Mouse (Mus musculus): ENCODE data around the gene Nr3c2. TPM values are rescaled to one million over a fixed set of nuclear protein-coding genes. Genes with fewer than 3 reads are reported as not detected.

The Nr3c2 gene
- 1.3 TPM in 2 replicates for polyA plus RNA-seq (2014; fragmentation: Nextera tagmentation; extraction: Ambion mirVana)

- Histone ChIP-seq H3K4me2 (replicated peaks; ENCODE audit: low read depth, low read length) (peak within 1 kb of the TSS; percentile 99), H3K36me3 (ENCODE audit: control insufficient read depth, insufficient read depth, low read length) (no peaks in the 10 kb centered on the region), H3K9me3 (ENCODE audit: control insufficient read depth, low read length) (no peaks in the 10 kb centered on the region), H3K9ac (ENCODE audit: low read depth, low read length) (peak within 1 kb of the TSS; percentile 55), H3K27ac (ENCODE audit: low read depth, low read length) (no peak within 1 kb of the TSS), H3K27me3 (ENCODE audit: control insufficient read depth, insufficient read depth, low read length) (peaks cover 20% of the 10 kb centered on the region), H3K4me3 (ENCODE audit: low read depth, low read length) (peak within 1 kb of the TSS; percentile 57), H3K4me1 (replicated peaks; ENCODE audit: control insufficient read depth, insufficient read depth, low read length) (no peaks in the 10 kb centered on the region; the same call in 1 of the 2 replicates)
- peak; percentile 58 for DNase-seq (ENCODE audit: low spot score)
- peak; percentile 14 for ATAC-seq (ENCODE audit: low FRiP score)
- WGBS = under 1% methylated on average over 36 of the region's 47 CpGs
Observed at GRCm38 (mm10) chr8:76899411-76900154, at the start of gene Nr3c2. Gene Nr3c2, plus strand, starts transcription at chr8:76899442.

GRCm38 (mm10) chr8:76858534-76858933, 40.7 kb upstream of the Nr3c2 start:
- H3K4me2 ChIP-seq (replicated peaks; ENCODE audit: low read depth, low read length) = no peak overlapping the region
- ATAC-seq (ENCODE audit: low FRiP score) (no peak), DNase-seq (ENCODE audit: low spot score) (no peak)
- no peaks in the 10 kb centered on the region for H3K4me1 ChIP-seq (replicated peaks; ENCODE audit: control insufficient read depth, insufficient read depth, low read length)
- H3K27ac ChIP-seq (ENCODE audit: low read depth, low read length) = no peak overlapping the region
- no peaks in the 10 kb centered on the region for H3K27me3 ChIP-seq (ENCODE audit: control insufficient read depth, insufficient read depth, low read length)
- WGBS = 78% methylated on average over 2 of the region's 2 CpGs
- no peaks in the 10 kb centered on the region for H3K36me3 ChIP-seq (ENCODE audit: control insufficient read depth, insufficient read depth, low read length)
- H3K9ac ChIP-seq (ENCODE audit: low read depth, low read length) = no peak overlapping the region
- H3K9me3 ChIP-seq (ENCODE audit: control insufficient read depth, low read length) = no peaks in the 10 kb centered on the region
- H3K4me3 ChIP-seq (ENCODE audit: low read depth, low read length) = no peak overlapping the region

DNA sequence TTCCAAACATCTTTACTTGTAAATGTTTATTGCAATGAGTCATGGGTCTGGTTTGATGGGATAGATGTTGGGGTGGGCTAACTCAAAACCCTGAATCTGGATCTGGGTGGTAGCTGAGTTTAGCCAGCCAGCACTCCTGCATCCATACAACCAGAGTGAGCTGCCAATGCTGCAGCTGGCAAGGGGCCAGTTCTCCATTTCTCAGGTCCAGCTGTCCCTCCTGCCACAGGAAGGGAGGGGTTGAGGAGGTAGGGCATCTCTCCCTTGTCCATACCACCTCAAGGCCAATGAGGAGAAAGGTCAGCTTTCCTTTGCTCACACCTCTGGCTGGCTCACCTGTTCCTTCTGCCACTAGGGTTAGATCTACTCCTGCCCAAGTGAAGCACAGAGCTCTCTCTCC, 39.5 kb upstream of the Nr3c2 start:
- H3K4me1 ChIP-seq (replicated peaks; ENCODE audit: control insufficient read depth, insufficient read depth, low read length) = no peaks in the 10 kb centered on the region
- no peak overlapping the region for H3K4me2 ChIP-seq (replicated peaks; ENCODE audit: low read depth, low read length)
- H3K9ac ChIP-seq (ENCODE audit: low read depth, low read length) = no peak overlapping the region
- no peaks in the 10 kb centered on the region for H3K36me3 ChIP-seq (ENCODE audit: control insufficient read depth, insufficient read depth, low read length)
- H3K27ac ChIP-seq (ENCODE audit: low read depth, low read length) = no peak overlapping the region
- H3K9me3 ChIP-seq (ENCODE audit: control insufficient read depth, low read length) = no peaks in the 10 kb centered on the region
- no peak overlapping the region for H3K4me3 ChIP-seq (ENCODE audit: low read depth, low read length)
- no peaks in the 10 kb centered on the region for H3K27me3 ChIP-seq (ENCODE audit: control insufficient read depth, insufficient read depth, low read length)
- DNase-seq (ENCODE audit: low spot score) = no peak
- ATAC-seq (ENCODE audit: low FRiP score) = no peak

GRCm38 (mm10) chr8:76863066-76863465, 36.2 kb upstream of the Nr3c2 start:
- ATAC-seq (ENCODE audit: low FRiP score) = no peak
- Histone ChIP-seq H3K4me3 (ENCODE audit: low read depth, low read length) (no peak overlapping the region), H3K4me1 (replicated peaks; ENCODE audit: control insufficient read depth, insufficient read depth, low read length) (no peaks in the 10 kb centered on the region), H3K27ac (ENCODE audit: low read depth, low read length) (no peak overlapping the region), H3K9ac (ENCODE audit: low read depth, low read length) (no peak overlapping the region), H3K36me3 (ENCODE audit: control insufficient read depth, insufficient read depth, low read length) (no peaks in the 10 kb centered on the region), H3K27me3 (ENCODE audit: control insufficient read depth, insufficient read depth, low read length) (no peaks in the 10 kb centered on the region), H3K4me2 (replicated peaks; ENCODE audit: low read depth, low read length) (no peak overlapping the region), H3K9me3 (ENCODE audit: control insufficient read depth, low read length) (no peaks in the 10 kb centered on the region)
- 87% methylated on average over 1 of the region's 1 CpGs for WGBS
- no peak for DNase-seq (ENCODE audit: low spot score)

- ATAC-seq (ENCODE audit: low FRiP score) (no peak), DNase-seq (ENCODE audit: low spot score) (no peak)
- Histone ChIP-seq H3K4me3 (ENCODE audit: low read depth, low read length) (no peak overlapping the region), H3K27ac (ENCODE audit: low read depth, low read length) (no peak overlapping the region), H3K36me3 (ENCODE audit: control insufficient read depth, insufficient read depth, low read length) (no peaks in the 10 kb centered on the region), H3K4me1 (replicated peaks; ENCODE audit: control insufficient read depth, insufficient read depth, low read length) (no peaks in the 10 kb centered on the region), H3K4me2 (replicated peaks; ENCODE audit: low read depth, low read length) (no peak overlapping the region), H3K27me3 (ENCODE audit: control insufficient read depth, insufficient read depth, low read length) (no peaks in the 10 kb centered on the region), H3K9me3 (ENCODE audit: control insufficient read depth, low read length) (no peaks in the 10 kb centered on the region), H3K9ac (ENCODE audit: low read depth, low read length) (no peak overlapping the region)
- WGBS = 95% methylated on average over 2 of the region's 2 CpGs
Observed at GRCm38 (mm10) chr8:76876809-76877208, 22.4 kb upstream of the Nr3c2 start.

GRCm38 (mm10) chr8:76897050-76897449, 2.2 kb upstream of the Nr3c2 start:
- Histone ChIP-seq H3K9ac (ENCODE audit: low read depth, low read length) (no peak overlapping the region), H3K4me3 (ENCODE audit: low read depth, low read length) (no peak overlapping the region), H3K27me3 (ENCODE audit: control insufficient read depth, insufficient read depth, low read length) (peaks cover 11% of the 10 kb centered on the region), H3K27ac (ENCODE audit: low read depth, low read length) (no peak overlapping the region), H3K9me3 (ENCODE audit: control insufficient read depth, low read length) (no peaks in the 10 kb centered on the region), H3K4me2 (replicated peaks; ENCODE audit: low read depth, low read length) (no peak overlapping the region), H3K36me3 (ENCODE audit: control insufficient read depth, insufficient read depth, low read length) (no peaks in the 10 kb centered on the region), H3K4me1 (replicated peaks; ENCODE audit: control insufficient read depth, insufficient read depth, low read length) (no peaks in the 10 kb centered on the region; the same call in 1 of the 2 replicates)
- DNase-seq (ENCODE audit: low spot score) = no peak
- no peak for ATAC-seq (ENCODE audit: low FRiP score)
- WGBS = 2% methylated on average over 2 of the region's 2 CpGs

DNA sequence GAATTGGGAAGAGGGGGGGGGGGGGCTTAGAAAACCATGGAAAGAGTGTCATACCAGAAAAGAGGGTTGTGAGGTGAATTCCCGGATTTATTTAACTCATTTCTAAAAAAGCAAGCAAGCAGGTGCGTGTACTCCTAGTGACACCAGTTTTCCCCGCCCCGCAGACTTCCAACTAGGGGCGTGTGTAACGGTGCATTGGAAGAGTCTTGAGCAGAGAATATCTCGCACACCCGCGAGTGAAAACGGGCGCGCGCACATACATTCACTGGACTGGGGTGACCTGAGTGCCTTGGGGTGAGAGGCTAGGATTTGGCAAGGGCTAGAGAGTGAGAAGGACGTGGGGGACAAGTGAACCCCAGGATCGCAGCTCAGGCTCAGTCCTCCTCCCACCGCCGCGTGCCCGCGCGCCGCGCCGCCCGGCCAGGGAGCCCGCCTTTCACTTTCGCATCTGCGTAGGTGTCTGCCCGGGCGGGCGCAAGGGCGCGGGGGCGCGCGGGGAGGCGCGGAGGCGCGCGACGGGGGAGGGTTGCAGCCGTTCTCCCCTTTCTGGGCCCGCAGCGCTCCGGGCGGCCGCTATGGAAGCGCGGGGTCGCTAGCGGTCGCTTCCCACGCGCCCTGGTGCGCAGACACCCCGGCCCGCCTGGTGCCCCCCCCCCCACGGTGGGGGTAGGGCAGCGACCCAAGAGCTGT, 376 bp upstream of the Nr3c2 start:
- no peaks in the 10 kb centered on the region; the same call in 1 of the 2 replicates for H3K4me1 ChIP-seq (replicated peaks; ENCODE audit: control insufficient read depth, insufficient read depth, low read length)
- H3K4me3 ChIP-seq (ENCODE audit: low read depth, low read length) = peak overlapping the region; percentile 57
- no peaks in the 10 kb centered on the region for H3K9me3 ChIP-seq (ENCODE audit: control insufficient read depth, low read length)
- H3K27ac ChIP-seq (ENCODE audit: low read depth, low read length) = no peak overlapping the region
- ATAC-seq (ENCODE audit: low FRiP score) = peak; percentile 43
- WGBS = under 1% methylated on average over 44 of the region's 60 CpGs
- H3K36me3 ChIP-seq (ENCODE audit: control insufficient read depth, insufficient read depth, low read length) = no peaks in the 10 kb centered on the region
- DNase-seq (ENCODE audit: low spot score) = peak; percentile 71
- H3K9ac ChIP-seq (ENCODE audit: low read depth, low read length) = peak overlapping the region; percentile 55
- H3K27me3 ChIP-seq (ENCODE audit: control insufficient read depth, insufficient read depth, low read length) = peaks cover 20% of the 10 kb centered on the region
- H3K4me2 ChIP-seq (replicated peaks; ENCODE audit: low read depth, low read length) = peak overlapping the region; percentile 99

DNA sequence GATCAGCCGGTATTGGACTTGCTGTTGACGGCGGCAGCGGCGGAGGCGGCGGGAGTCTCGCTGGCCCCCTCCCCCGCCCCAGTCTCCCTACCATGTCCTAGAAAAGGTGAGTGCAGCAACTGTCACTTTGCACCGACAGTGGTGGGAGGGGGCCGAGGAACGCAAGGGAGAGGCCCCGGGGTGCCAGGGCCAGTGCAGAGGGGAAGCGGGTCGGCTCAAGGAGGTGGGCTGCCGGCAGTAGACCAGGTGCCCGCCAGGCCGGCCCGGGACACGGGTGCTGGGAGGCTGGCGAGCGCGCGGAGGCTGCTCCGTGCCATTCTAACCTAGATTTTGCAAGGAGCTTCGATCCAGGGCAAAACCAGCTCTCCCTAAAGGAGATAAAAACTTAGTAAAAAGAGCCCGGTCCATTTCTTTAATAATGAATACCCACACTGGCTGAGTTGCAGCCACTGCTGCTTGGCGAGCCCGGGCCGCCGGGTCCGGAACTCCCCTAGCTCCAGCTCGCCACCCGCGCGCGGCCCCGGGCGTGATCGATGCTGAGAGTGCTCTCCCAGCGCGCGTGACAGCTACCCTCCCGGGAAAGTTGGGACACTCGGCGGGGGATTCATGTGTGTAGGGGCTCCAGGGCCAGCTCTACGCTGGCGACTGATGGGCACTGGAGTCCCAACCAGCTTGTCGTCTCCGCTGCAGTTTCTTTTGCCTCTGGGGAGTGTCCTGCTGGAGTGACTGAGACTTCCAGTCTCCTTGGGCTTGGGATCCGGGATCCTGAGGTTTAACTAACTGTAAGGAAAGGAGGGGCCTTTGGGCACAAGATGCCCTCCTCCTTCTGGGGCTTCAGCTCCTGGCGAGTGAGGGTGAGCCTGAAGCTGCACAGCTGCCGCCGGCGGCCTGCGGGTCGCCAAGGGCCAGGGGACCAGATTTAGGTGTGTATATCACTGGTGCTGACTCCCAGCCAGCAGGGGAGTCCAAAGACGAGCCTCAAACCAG, 1.2 kb downstream of the Nr3c2 start:
- H3K4me1 ChIP-seq (replicated peaks; ENCODE audit: control insufficient read depth, insufficient read depth, low read length) = no peaks in the 10 kb centered on the region; the same call in 1 of the 2 replicates
- peak; percentile 63 for DNase-seq (ENCODE audit: low spot score)
- no peak overlapping the region for H3K27ac ChIP-seq (ENCODE audit: low read depth, low read length)
- peak overlapping the region; percentile 55 for H3K9ac ChIP-seq (ENCODE audit: low read depth, low read length)
- peak overlapping the region; percentile 99 for H3K4me2 ChIP-seq (replicated peaks; ENCODE audit: low read depth, low read length)
- under 1% methylated on average over 51 of the region's 58 CpGs for WGBS
- no peaks in the 10 kb centered on the region for H3K36me3 ChIP-seq (ENCODE audit: control insufficient read depth, insufficient read depth, low read length)
- H3K27me3 ChIP-seq (ENCODE audit: control insufficient read depth, insufficient read depth, low read length) = peaks cover 20% of the 10 kb centered on the region
- no peak for ATAC-seq (ENCODE audit: low FRiP score)
- H3K9me3 ChIP-seq (ENCODE audit: control insufficient read depth, low read length) = no peaks in the 10 kb centered on the region
- peak overlapping the region; percentile 57 for H3K4me3 ChIP-seq (ENCODE audit: low read depth, low read length)

Data from hindbrain, embryonic 11.5 days (tissue).